Mouse (Mus musculus) liver, embryonic 14.5 days (tissue): ENCODE results near the gene Mast1.

Source experiments
- CTCF ChIP-seq: IDR thresholded peaks from 2 replicates; pipeline ENCODE4 v1.5.1; 2016; ENCODE audit warnings: antibody characterized with exemption, low read depth, control low read depth
- EP300 ChIP-seq: IDR thresholded peaks from 2 replicates; pipeline ENCODE4 v1.6.1; 2016; ENCODE audit warnings: antibody characterized with exemption, low read depth

DNA sequence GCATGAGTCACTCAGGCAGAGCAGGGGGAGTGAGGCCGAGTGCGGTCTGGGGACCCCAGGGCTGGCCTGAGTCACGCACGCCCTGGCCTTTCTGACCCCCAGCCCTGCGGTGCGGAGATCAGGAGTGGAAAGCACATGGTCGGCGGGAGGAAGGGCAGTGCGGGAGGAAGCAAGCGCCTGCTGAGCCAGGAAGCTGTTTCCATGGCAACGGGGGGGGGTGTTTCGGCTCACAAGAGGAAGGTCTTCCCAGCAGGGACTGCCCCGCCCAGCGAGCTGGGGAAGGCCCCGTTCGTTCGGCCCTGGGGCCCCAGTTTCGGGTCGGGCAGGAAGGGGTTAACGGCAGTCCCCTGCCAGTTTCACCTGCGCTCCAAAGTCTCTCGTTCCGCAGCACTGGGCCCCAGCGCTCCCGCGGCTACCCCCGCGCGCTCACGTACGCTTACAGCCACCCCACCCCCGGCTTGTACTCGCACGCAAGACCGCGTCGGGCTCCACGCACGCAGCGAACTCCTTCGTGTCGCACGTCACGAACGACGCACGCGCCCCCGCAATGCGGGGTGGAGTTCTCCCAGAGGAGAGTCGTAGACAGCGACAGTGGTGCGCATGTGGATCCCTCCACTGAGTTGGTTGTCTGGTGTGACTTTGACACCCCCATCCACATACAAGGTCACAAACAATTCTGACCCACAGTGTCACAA, 48.7 kb upstream of the Mast1 start:
- TF ChIP-seq CTCF, result no peak
- no peak for TF ChIP-seq EP300
